ENCODE assay signal across 8 mouse cellular contexts in genomic region chr7:80582821-80583451, GRCm38 (mm10). TPM values are rescaled to one million over a fixed set of nuclear protein-coding genes. Genes with fewer than 3 reads are reported as not detected.
DNase-seq lines count a peak whose midpoint lies in the region; ATAC-seq and TF ChIP-seq lines count a peak whose summit lies in the region.

No protein-coding gene starts in this region.

- no peak overlapping the region for H3K27ac ChIP-seq in CH12.LX (ENCODE audit: insufficient read depth, low read depth)
- no peak overlapping the region for H3K27ac ChIP-seq in embryonic facial prominence, embryonic 10.5 days (replicated peaks)
- H3K27ac ChIP-seq in intestine, postnatal 0 days (ENCODE audit: low read depth, low read length), result no peak overlapping the region
- peak overlapping the region; percentile 56; the same call in 1 of the 2 replicates for H3K27ac ChIP-seq in lung, embryonic 14.5 days (ENCODE audit: low read depth)
- H3K27ac ChIP-seq in forebrain, embryonic 16.5 days (ENCODE audit: low read length), result no peak overlapping the region
- H3K27ac ChIP-seq in layer of hippocampus, adult 2 months, result no peak overlapping the region

- dilution Hi-C loops in CH12.LX (cut with MboI; ENCODE audit: extremely low pct_ligation_motif_present, extremely low pct_unique_long_range_greater_than_20kb, low sequenced_read_pairs), result no loop called here

- peaks cover 8 to 21% of the 10 kb centered on the region in 2 experiments for H3K4me1 ChIP-seq in CH12.LX (ENCODE audit: control insufficient read depth in 1 of 2, insufficient read depth in 2 of 2)
- H3K4me1 ChIP-seq in embryonic facial prominence, embryonic 10.5 days, result peaks cover 30% of the 10 kb centered on the region
- H3K4me1 ChIP-seq in intestine, postnatal 0 days (replicated peaks; ENCODE audit: control insufficient read depth, insufficient read depth, low read length), result no peaks in the 10 kb centered on the region
- 0 out of 2 replicates have a peak, but pooled peaks cover 5% of the 10 kb centered on the region for H3K4me1 ChIP-seq in lung, embryonic 14.5 days (ENCODE audit: insufficient read depth)
- peaks cover 2% of the 10 kb centered on the region; the same call in 1 of the 2 replicates for H3K4me1 ChIP-seq in forebrain, embryonic 16.5 days (replicated peaks; ENCODE audit: control insufficient read depth, insufficient read depth, low read length)

- no peaks in the 10 kb centered on the region for H3K27me3 ChIP-seq in CH12.LX (replicated peaks)
- peaks cover 17% of the 10 kb centered on the region; the same call in 1 of the 2 replicates for H3K27me3 ChIP-seq in embryonic facial prominence, embryonic 10.5 days (replicated peaks; ENCODE audit: low read depth, poor library complexity, severe bottlenecking)
- H3K27me3 ChIP-seq in intestine, postnatal 0 days (replicated peaks; ENCODE audit: control insufficient read depth, insufficient read depth, low read length), result no peaks in the 10 kb centered on the region
- no peaks in the 10 kb centered on the region for H3K27me3 ChIP-seq in lung, embryonic 14.5 days (ENCODE audit: insufficient read depth, low read length)
- H3K27me3 ChIP-seq in forebrain, embryonic 16.5 days (replicated peaks; ENCODE audit: control insufficient read depth, insufficient read depth, low read length), result no peaks in the 10 kb centered on the region

- peaks cover 0 to 8% of the 10 kb centered on the region in 2 experiments for H3K36me3 ChIP-seq in CH12.LX (replicated peaks in 1 of 2; ENCODE audit: control insufficient read depth in 1 of 2, insufficient read depth in 1 of 2, low read length in 1 of 2)
- H3K36me3 ChIP-seq in embryonic facial prominence, embryonic 10.5 days (replicated peaks), result no peaks in the 10 kb centered on the region
- H3K36me3 ChIP-seq in intestine, postnatal 0 days (ENCODE audit: control insufficient read depth, insufficient read depth), result no peaks in the 10 kb centered on the region
- H3K36me3 ChIP-seq in lung, embryonic 14.5 days (ENCODE audit: insufficient read depth), result no peaks in the 10 kb centered on the region
- no peaks in the 10 kb centered on the region for H3K36me3 ChIP-seq in forebrain, embryonic 16.5 days (ENCODE audit: control insufficient read depth, insufficient read depth)

- H3K4me3 ChIP-seq in CH12.LX (replicated peaks in 1 of 3; ENCODE audit: low read depth in 2 of 3, low read length in 2 of 3, poor library complexity in 1 of 3), result peak overlapping the region; percentile 9 to 32 (median 28)
- no peak overlapping the region for H3K4me3 ChIP-seq in embryonic facial prominence, embryonic 10.5 days
- no peak overlapping the region for H3K4me3 ChIP-seq in intestine, postnatal 0 days (ENCODE audit: low read depth, low read length)
- H3K4me3 ChIP-seq in lung, embryonic 14.5 days (ENCODE audit: low read depth, low read length), result no peak overlapping the region
- no peak overlapping the region for H3K4me3 ChIP-seq in forebrain, embryonic 16.5 days (replicated peaks; ENCODE audit: low read length)
- H3K4me3 ChIP-seq in layer of hippocampus, adult 2 months, result no peak overlapping the region; the same call in 1 of the 2 replicates

- peak; percentile 32 for DNase-seq in CH12.LX (ENCODE audit: extremely low read depth)
- peak; percentile 20 for DNase-seq in embryonic facial prominence, embryonic 10.5 days (ENCODE audit: low spot score)
- peak; percentile 62 for DNase-seq in lung, embryonic 14.5 days
- peak; percentile 46 for DNase-seq in thymus, postnatal 0 days (ENCODE audit: low spot score)
- no peak for DNase-seq in cerebellum, adult 9-10 months
- DNase-seq in layer of hippocampus, adult 2 months (ENCODE audit: low spot score in 2 of 2), result no peak

- no peak for ATAC-seq in intestine, postnatal 0 days
- ATAC-seq in lung, embryonic 14.5 days (ENCODE audit: insufficient read depth), result no peak
- no peak for ATAC-seq in forebrain, embryonic 16.5 days

- no peak for TF ChIP-seq EP300 in CH12.LX (IDR thresholded peaks at IDR 0.05; ENCODE audit: low read length)

- TF ChIP-seq RAD21 in CH12.LX (IDR thresholded peaks at IDR 0.05; ENCODE audit: low read depth, low read length), result no peak

- H3K9ac ChIP-seq in CH12.LX (ENCODE audit: insufficient read depth, low read depth), result peak overlapping the region; percentile 37; the same call in 1 of the 2 replicates
- H3K9ac ChIP-seq in intestine, postnatal 0 days (ENCODE audit: low read depth, low read length), result peak overlapping the region; percentile 22; the same call in 1 of the 2 replicates
- no peak overlapping the region for H3K9ac ChIP-seq in lung, embryonic 14.5 days
- H3K9ac ChIP-seq in forebrain, embryonic 16.5 days (replicated peaks; ENCODE audit: low read depth, low read length), result no peak overlapping the region

- TF ChIP-seq POLR2A in CH12.LX (IDR thresholded peaks at IDR 0.05; ENCODE audit: low read depth, low read length), result no peak

- no peak for TF ChIP-seq CTCF in CH12.LX (conservative IDR thresholded peaks at IDR 0.05 in 1 of 2, IDR thresholded peaks at IDR 0.05 in 1 of 2; ENCODE audit: low read depth in 2 of 2, low read length in 2 of 2)
- no peak for TF ChIP-seq CTCF in intestine, postnatal 0 days (IDR thresholded peaks at IDR 0.05; ENCODE audit: low read depth)
- TF ChIP-seq CTCF in lung, embryonic 14.5 days (IDR thresholded peaks at IDR 0.05; ENCODE audit: low read depth), result no peak
- no peak for TF ChIP-seq CTCF in layer of hippocampus, adult 2 months (conservative IDR thresholded peaks at IDR 0.05)

- peak overlapping the region; percentile 93 for H3K4me2 ChIP-seq in CH12.LX (ENCODE audit: insufficient read depth, low read depth, poor library complexity, severe bottlenecking)
- peak overlapping the region; percentile 51 for H3K4me2 ChIP-seq in intestine, postnatal 0 days (replicated peaks; ENCODE audit: low read depth)
- peak overlapping the region; percentile 25; the same call in 1 of the 2 replicates for H3K4me2 ChIP-seq in lung, embryonic 14.5 days
- H3K4me2 ChIP-seq in forebrain, embryonic 16.5 days (ENCODE audit: low read length), result no peak overlapping the region

- WGBS in embryonic facial prominence, embryonic 10.5 days, result 76% methylated on average over 20 of the region's 20 CpGs
- 38% methylated on average over 20 of the region's 20 CpGs for WGBS in intestine, postnatal 0 days
- 55% methylated on average over 20 of the region's 20 CpGs for WGBS in lung, embryonic 14.5 days
- WGBS in forebrain, embryonic 16.5 days, result 72% methylated on average over 20 of the region's 20 CpGs

- H3K9me3 ChIP-seq in CH12.LX (replicated peaks; ENCODE audit: low read length), result no peaks in the 10 kb centered on the region
- H3K9me3 ChIP-seq in embryonic facial prominence, embryonic 10.5 days, result no peaks in the 10 kb centered on the region
- no peaks in the 10 kb centered on the region for H3K9me3 ChIP-seq in intestine, postnatal 0 days (ENCODE audit: control insufficient read depth)
- H3K9me3 ChIP-seq in lung, embryonic 14.5 days (ENCODE audit: low read depth, low read length), result no peaks in the 10 kb centered on the region
- H3K9me3 ChIP-seq in forebrain, embryonic 16.5 days (ENCODE audit: control insufficient read depth, low read length), result no peaks in the 10 kb centered on the region

- no peaks in the 10 kb centered on the region for H3K79me2 ChIP-seq in CH12.LX (replicated peaks; ENCODE audit: control insufficient read depth, extremely low read depth, insufficient read depth, poor library complexity, severe bottlenecking)

- in situ Hi-C loops in CH12.LX (cut with MboI; ENCODE audit: low pct_ligation_motif_present, low pct_unique_long_range_greater_than_20kb, low sequenced_read_pairs), result loop anchor here (5.0 to 25.0 kb wide), 2 partner anchors 196 to 446 kb away; partner anchors contain the start of gene Fes

TF ChIP-seq in CH12.LX, 34 proteins besides CTCF, POLR2A, EP300 and RAD21:
- TF ChIP-seq MXI1 (IDR thresholded peaks at IDR 0.05; ENCODE audit: low read depth, low read length) (no peak; the same call in 1 of the 2 replicates), ZMIZ1 (IDR thresholded peaks at IDR 0.05; ENCODE audit: low read depth, low read length) (no peak), ZC3H11A (IDR thresholded peaks at IDR 0.05; ENCODE audit: low read depth, low read length) (no peak), HCFC1 (IDR thresholded peaks at IDR 0.05; ENCODE audit: low read depth, low read length) (0 out of 2 replicates have a peak, but pooled peaks have one; percentile 5), ELF1 (IDR thresholded peaks at IDR 0.05; ENCODE audit: low read depth, low read length) (peak; percentile 50; the same call in 1 of the 2 replicates), GABPA (IDR thresholded peaks at IDR 0.05; ENCODE audit: insufficient replicate concordance, low read depth, low read length) (no peak), MAZ (IDR thresholded peaks at IDR 0.05; ENCODE audit: low read depth, low read length) (no peak), KAT2A (IDR thresholded peaks at IDR 0.05; ENCODE audit: insufficient replicate concordance, low read length) (no peak), POLR2AphosphoS2 (IDR thresholded peaks at IDR 0.05; ENCODE audit: low read depth, low read length) (no peak), JUN (IDR thresholded peaks at IDR 0.05; ENCODE audit: insufficient read depth, low read depth, low read length) (no peak), USF2 (conservative IDR thresholded peaks at IDR 0.05; ENCODE audit: low read depth, low read length) (no peak)

RNA-seq across cellular contexts. Expression of gene Blm, which starts 48.0 kb away (rescaled TPM):
- 24.1 and 25.6 TPM in 2 replicates for total RNA-seq in CH12.LX (2012; rRNA removed)
- total RNA-seq in CH12.LX (2014; rRNA removed), result 36.4 and 41.4 TPM in 2 replicates
- polyA plus RNA-seq in CH12.LX (2012; ENCODE audit: insufficient read length, low read depth), result 56.2 TPM in 2 replicates
- 49.6 and 54.6 TPM in 2 replicates for polyA plus RNA-seq in embryonic facial prominence, embryonic 10.5 days (2016; fragmentation: Nextera tagmentation; extraction: Ambion mirVana)
- 2.7 and 3.1 TPM in 2 replicates for polyA plus RNA-seq in intestine, postnatal 0 days (2015; fragmentation: Nextera tagmentation; extraction: Ambion mirVana)
- polyA plus RNA-seq in lung, embryonic 14.5 days (2014; fragmentation: Nextera tagmentation; extraction: Ambion mirVana), result 40.8 and 42.0 TPM in 2 replicates
- polyA plus RNA-seq in thymus, postnatal 0 days (2015; fragmentation: Nextera tagmentation; extraction: Ambion mirVana), result 14.6 and 19.5 TPM in 2 replicates
- 13.5 and 14.8 TPM in 2 replicates for polyA plus RNA-seq in forebrain, embryonic 16.5 days (2015; fragmentation: Nextera tagmentation; extraction: Ambion mirVana)
- 1 to 10 TPM; 3.1 to 4.3 TPM for total RNA-seq in layer of hippocampus, adult 2 months (2021)

Comparison
In these comparisons a context has a peak if more than half of its experiments do, and no peak if none do; other contexts are left out.
1. DNase-seq: peak in CH12.LX (single experiment), embryonic facial prominence, embryonic 10.5 days (single experiment), lung, embryonic 14.5 days (single experiment) and thymus, postnatal 0 days (single experiment); none in cerebellum, adult 9-10 months (single experiment) and layer of hippocampus, adult 2 months (0 of 2).
2. H3K4me3 ChIP-seq: peak in CH12.LX (3 of 3); none in embryonic facial prominence, embryonic 10.5 days (single experiment), intestine, postnatal 0 days (single experiment), lung, embryonic 14.5 days (single experiment), forebrain, embryonic 16.5 days (single experiment) and layer of hippocampus, adult 2 months (single experiment).
3. H3K9ac ChIP-seq: peak in CH12.LX (single experiment) and intestine, postnatal 0 days (single experiment); none in lung, embryonic 14.5 days (single experiment) and forebrain, embryonic 16.5 days (single experiment).